Mouse (Mus musculus): ENCODE measurements around the gene Trh.

- TF ChIP-seq POLR2A (IDR thresholded peaks at IDR 0.05; ENCODE audit: extremely low read depth, insufficient read depth, low read length): no peak
- no peak for TF ChIP-seq CTCF (IDR thresholded peaks at IDR 0.05; ENCODE audit: extremely low read depth, insufficient read depth, low read length)
Observed at GRCm38 (mm10) chr6:92261162-92261843, 16.9 kb upstream of the Trh start.

All from cortical plate, adult 2 months (tissue).